Mouse (Mus musculus) MN1 (cell line): ENCODE results near the gene Thy1.

ENCODE experiments used
- DNase-seq: peaks from one replicate; pipeline ENCODE4 v3.0.0-alpha.2; 2016; ENCODE audit warnings: low spot score

Thy1 gene

DNA sequence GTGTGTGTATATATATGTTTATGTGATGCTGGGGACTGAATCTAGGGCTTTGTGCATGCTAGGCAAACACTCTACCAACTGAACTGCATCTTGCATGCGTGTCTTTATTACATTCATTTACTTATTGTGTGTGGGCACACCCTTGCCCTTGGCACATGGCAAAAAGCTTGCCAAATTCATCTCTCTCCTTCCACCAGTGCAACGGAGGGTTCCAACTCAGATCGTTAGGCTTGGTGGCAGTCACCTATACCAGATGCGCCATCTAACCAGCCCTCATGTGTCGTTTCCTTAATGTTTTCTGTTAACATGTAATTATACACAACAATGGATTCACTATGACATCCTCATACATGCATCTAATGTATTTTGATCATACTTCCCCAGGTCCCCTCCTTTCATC is 39.1 kb downstream of the Thy1 start:
- no peak for DNase-seq

DNA sequence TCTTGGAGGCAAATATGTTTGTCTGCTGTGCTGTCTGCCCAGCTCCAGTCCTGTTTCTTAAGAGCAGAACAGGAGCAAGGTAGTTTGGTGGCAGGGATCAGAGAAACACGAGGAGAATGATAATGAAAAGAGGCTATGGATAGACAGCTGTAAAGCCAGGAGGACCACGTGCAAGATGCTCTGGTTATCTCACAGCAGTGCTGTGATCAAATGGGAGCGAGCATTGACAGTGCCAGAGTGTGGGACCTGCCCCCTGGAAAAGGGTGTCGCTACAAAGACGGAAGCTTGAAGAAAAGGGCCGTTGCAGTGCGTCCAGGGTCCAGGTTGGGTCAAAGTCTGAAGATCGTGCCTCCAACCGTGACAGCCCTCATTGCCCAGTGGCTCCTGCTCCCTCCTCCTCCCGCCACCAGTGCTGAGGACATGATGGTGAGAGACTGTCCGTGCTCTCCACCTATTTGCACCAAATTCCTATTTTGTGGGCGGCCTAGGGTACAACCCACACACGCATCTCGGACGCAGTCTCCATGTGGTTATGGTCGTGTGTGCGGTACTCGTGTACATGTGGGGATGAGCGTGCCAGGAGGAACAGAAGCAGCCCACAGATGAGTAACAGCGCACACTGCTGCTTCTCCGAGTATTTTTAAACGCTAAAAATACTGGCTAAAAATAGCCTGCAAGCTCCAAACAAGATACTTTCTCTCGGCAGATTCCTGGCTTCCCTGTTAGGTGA is 40.4 kb downstream of the Thy1 start:
- DNase-seq: no peak

DNA sequence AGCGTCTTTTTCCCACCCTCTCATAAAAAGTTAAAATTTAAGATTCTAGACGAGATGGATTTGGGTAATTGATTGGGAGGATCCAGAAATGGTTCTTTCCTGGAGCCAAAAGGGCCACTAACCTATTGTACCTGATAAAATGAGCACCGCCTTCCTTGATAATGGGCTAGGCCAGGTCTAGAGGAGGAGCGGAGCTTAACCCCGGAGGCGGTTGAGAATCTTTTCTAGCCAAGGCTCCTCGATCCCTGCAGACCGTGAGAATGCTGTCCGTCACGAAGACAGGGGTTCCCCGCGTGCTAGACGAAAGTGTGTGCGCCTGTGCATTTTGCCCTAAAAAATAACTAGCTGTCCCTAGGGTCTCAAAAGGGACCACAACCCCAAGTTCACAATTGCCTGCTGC is 41.1 kb downstream of the Thy1 start:
- no peak for DNase-seq

DNA sequence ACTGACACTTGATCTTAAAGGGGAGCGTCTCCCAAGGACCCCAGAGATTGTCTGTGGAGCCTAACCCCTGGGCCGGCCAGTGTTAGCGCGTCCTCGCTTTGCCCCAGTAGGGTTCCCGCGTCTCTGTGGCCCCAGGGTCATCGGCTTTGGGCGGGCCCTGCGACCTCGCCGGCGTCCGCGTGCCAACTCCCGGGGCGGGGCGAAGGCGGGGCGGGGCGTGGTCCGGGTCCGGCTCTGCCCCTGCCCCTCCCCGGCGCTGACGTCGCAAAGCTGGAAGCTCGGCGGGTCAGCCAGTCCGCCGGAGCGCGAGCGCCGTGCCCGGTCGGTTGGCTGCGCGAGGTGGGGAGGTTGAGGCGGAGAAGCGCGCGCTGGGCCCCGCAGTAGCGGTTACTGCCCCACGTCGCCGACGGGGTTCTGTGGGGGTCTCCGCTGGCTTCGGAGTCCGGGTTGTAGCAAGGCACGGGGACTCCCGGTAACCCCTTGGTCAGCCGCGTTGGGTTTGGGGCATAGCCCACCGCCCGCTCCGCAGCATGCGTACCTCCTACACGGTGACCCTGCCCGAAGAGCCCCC is 41.6 kb downstream of the Thy1 start:
- peak; percentile 80 for DNase-seq

DNA sequence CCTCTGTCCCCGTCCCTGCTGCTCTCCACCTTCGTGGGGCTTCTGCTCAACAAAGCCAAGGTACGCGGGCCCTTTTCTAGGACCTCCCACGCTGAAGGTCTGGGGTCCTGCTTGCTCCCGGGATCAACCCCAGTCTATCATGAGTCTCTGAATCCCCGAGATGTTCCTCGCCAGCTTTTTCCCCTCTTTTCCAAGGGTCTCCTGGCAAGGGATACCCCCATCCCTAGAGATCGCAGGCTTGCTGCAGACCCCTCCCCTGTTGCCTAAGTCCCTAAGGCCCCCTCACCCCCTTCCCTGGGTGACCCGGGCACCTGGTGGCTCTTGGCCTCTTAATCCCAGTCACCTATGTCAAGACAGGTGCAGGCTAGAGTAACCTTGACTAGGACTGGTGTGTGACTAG is 42.1 kb downstream of the Thy1 start:
- DNase-seq: no peak

DNA sequence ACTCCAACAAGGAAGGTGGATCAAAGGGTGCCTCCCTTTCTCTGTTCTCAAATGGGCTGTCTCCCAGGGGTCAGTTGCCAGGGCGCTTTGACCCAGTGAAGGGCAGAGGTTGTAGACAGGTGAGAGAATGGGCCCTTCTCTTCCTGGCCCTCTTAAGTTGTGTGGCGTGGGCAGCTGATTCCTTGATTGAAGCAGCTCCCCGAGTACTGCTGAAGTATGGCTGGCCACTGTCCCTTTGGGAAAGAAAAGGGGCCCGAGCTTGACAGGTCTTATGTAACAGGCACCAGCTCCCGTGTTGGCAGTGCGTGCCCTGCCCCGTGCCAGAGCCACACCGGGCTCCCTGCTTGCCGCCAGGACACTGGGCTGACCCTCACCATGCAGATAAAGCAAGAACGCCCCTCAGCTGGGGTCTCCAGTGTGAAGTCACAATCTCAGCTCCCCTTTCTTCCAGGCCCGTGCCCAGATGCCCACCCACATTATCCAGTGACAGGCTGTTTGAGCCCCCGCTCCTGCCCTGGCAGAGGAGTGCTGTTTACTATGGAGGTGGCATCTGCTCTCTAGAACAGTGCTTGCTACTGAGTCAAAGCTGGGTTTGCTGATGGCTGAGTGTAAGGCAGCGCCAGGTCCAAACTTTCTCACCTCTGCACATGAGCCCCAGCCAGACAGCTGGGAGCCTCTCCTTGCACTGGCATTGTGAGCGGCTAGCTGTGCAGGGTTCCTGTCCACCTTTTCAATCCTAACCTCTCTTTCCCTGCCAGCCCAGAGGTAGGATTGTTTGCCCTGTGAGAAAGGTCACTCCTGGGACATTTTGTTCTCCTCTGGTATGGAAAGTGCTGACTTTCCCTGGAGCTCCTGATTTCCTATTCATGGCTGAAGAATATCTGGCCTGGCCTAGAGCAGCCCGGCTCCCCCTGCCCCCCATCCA is 42.8 kb downstream of the Thy1 start:
- DNase-seq: no peak

DNA sequence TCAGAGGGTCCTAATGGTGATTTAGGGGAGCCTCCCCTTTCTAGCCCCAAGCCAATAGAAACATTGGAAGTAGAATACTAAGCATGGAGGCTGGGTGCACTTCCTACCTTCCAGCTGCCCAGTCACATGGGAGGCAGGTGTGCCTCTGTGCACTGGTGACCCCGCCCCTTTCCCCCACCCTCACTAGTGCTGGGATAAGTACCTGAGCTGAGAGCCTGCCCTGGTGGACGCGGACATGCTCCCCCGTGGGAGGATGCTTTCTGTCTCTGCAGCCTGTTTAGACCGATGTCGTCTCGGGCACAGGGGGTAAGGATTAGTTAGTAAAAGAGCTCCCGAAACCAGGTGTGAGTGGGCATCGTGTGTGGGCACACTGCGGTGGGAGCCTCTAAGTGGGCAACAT is 43.8 kb downstream of the Thy1 start:
- no peak for DNase-seq

DNA sequence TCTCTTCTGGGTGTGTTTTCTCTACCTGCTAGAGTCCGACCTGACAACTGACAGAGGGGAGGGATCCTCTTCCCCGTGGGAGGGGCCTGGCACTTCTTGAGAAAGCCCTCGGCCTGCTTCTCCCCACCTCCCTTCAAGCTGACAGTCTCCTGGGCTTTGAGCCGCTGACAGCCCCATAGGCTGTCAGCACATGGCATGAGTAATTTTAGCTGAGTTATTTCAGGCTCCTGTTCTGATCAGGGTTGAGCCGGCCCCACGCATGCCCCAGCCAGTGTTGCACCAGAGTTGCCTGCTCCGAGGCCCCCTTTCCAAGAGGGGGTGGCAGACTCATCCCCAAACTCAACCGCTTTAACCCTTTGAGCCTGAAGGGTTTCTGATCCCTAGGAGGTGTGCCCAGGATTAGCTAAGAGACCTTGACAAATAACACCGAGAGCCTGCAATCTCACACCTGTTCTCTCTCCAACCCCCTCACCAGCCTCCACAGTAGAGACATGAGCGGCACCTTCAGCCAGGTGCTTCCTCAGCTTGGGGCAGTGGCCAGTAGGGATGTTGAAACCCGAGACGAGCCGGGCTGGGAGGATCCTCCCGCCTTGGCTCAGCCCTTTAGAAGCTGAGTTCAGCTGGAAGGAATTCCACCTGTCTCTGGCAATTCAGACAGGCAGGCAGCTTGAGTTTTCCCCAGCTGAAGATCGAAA is 44.7 kb downstream of the Thy1 start:
- peak; percentile 46 for DNase-seq

DNA sequence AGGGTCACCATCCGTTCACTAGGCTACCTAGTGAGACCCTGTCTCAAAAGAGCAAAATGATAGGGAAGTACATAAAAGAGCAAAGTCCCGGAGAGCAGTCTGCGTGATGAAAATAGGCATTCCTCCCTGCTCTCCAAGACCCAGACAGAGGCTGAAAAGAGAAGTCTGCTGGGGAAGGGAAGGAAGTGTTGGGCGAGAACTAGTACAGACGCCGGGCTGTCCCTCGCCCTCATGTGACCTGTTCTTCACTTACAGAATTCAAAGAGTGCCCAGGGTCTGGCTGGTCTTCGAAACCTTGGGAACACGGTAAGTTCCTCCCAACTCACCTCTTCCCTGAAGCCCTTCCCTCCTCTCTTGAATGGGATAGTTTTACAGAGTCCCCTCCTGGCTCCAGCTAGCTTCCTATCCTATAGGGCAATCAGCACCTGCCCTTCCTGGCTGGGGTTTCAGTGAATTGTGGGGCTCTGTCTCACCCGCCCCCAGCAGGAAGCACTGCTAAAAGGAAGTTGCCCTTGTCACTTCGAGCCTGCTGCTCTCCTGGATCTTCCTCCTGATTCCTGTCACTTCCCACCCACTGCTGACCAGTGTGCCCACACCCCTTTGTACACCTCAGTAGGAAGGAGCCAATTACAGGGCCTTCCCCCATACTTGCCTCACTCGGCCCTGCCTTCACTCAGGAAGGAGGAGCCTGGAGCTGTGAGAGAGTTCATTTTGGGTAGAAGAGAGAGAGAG is 45.9 kb downstream of the Thy1 start:
- no peak for DNase-seq

DNA sequence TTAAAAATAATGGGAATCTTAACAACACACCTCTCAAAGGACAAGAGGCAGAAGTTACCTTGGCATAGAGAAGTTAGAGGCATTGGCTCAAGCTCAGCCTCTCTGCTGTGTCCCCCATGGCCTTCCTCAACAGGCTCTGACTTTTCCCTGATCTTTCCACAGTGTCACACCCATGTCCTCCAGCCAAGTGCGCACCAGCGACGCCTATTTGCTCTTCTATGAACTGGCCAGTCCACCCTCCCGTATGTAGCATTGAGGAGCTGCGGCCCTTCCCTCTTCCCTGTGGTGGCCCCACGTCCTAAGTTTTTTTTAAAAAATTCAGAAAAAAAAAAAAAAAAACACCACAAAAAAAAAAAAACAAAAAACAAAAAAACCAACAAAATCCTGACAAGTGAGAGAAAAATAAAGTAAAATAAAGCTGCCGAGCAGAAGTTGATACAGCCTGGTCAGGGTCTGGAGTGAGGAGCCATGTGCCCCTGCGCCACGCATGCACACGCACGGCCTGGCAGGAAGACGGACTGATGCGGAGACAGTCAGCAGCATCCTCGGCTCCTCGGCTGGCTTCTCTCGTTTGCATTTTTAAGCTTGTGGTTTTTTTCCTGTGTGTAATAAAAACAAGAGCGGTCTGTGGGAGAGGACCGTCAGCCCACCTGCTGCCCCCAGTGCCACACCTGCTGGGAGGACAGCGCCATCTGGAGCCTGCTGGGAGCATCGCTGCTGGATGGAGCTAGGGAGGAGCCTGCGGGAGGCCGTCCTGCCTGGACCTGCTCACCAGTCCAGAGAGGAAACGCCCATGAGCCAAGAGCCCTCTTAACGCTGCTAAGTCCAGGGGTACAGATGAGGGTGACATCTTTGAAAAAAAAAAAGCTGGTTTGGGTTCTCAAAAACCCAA is 50.7 kb downstream of the Thy1 start:
- DNase-seq: peak; percentile 48

DNA sequence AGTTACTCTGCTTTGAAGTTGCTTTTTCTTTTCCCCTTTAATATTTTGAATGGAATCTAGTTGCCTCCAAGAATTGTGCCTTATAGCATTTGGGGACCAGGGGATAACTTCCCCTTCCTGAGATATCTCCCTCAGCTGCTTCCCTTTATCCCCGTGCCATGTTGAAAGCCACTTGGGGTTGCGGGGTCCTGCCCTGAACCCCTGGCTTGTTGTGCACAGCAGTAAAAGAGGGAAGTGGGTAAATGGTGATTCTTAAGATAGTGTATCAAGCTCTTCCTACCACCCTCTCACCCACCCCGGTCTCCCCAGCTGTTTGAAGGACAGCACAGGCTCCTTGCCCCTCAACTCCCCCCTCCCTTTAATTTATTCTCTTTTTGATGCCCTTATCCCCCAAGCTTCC is 51.6 kb downstream of the Thy1 start:
- DNase-seq: no peak

DNA sequence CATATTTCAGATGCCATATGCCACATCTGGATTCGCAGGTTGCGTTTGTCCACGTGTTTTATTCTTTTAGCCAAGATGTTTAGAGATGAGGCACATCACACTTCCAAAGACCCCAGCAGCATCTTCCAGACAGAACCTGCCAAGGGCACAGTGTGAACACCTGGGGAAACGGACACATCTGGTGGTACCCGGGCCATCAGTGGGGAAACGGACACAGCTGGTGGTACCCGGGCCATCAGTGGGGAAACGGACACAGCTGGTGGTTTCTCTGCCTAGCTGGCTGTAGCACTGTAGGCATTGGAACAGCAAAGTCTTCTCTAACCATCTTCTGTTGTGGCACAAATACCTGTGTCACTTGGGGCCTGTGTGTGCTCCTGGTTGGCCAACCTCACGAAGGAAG is 52.6 kb downstream of the Thy1 start:
- no peak for DNase-seq

DNA sequence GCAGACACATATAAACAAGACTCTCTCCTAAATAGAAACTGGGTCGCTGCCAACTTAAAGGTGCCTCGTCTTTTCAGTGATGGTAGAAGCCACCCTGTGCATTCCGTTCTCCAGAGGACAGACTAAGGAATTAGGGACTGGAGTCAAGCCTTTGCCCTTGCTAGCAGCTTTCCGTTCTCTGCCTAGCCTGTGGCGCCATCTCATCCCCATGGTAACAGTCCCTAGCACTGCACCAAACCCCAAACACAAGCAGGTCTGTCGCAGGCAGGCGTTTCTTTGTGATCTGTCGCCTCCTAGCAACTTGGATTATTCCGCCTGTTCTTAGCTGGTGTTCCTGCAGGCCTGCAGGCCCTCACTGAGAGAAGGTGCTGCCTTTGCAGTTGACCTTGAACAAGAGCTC is 53.4 kb downstream of the Thy1 start:
- peak; percentile 30 for DNase-seq
